Mouse (Mus musculus) left cerebral cortex, postnatal 25 days (tissue): ENCODE results near the gene Stil. TPM values are rescaled to one million over a fixed set of nuclear protein-coding genes. Genes with fewer than 3 reads are reported as not detected.
"Not testable (repeated sequence)": the region's sequence is repeated elsewhere in the genome, so short reads cannot be mapped to it uniquely, and the experiment has no call there.

Source experiments
- DNase-seq, 2 experiments: peaks; one replicate each; pipeline ENCODE4 v3.0.0; 2022; ENCODE audit warnings: low spot score in 2 of 2, mixed read lengths in 1 of 2
- intact Hi-C: fragments of 180-260 bp; cut with DNase I; formaldehyde crosslinking; loops from one replicate; pipeline ENCODE4 v1.15.1; 2025
- total RNA-seq, 2 experiments: library from RNA; stranded (reverse); gene quantifications; 2 replicates each; pipeline ENCODE4 v1.2.3; 2021

Gene Stil
- total RNA-seq, result under 1 TPM; 0.41 to 0.60 TPM

- intact Hi-C loops, result loop anchor here (1.0 to 5.0 kb wide), 2 partner anchors 13 to 97 kb away; partner anchors contain the start of gene Cmpk1
- peak; percentile 94 to 99 for DNase-seq
Measured at GRCm38 (mm10) chr4:114999773-115000428, at the start of gene Stil. Stil (plus strand) TSS chr4:115000159.

- no peak for DNase-seq
Measured at GRCm38 (mm10) chr4:114953172-114953571, 46.8 kb upstream of the Stil start.

GRCm38 (mm10) chr4:114957403-114957802, 42.6 kb upstream of the Stil start:
- intact Hi-C loops, result no loop called here
- no peak for DNase-seq

More at GRCm38 (mm10) chr4:114953172-114953571, 46.8 kb upstream of the Stil start:
- intact Hi-C loops, result no loop called here

- intact Hi-C loops, result no loop called here
- peak in 1 of 2 experiments; percentile 23 for DNase-seq
Measured at GRCm38 (mm10) chr4:114958231-114958630, 41.7 kb upstream of the Stil start.

- DNase-seq, result no peak
- intact Hi-C loops, result no loop called here
Measured at GRCm38 (mm10) chr4:114958786-114959185, 41.2 kb upstream of the Stil start.

- no peak for DNase-seq
- intact Hi-C loops, result no loop called here
Measured at GRCm38 (mm10) chr4:114959533-114959932, 40.4 kb upstream of the Stil start.

GRCm38 (mm10) chr4:114960881-114961280, 39.1 kb upstream of the Stil start:
- intact Hi-C loops, result not testable (repeated sequence)

GRCm38 (mm10) chr4:114970736-114971135, 29.2 kb upstream of the Stil start:
- intact Hi-C loops, result no loop called here
- no peak for DNase-seq

More at GRCm38 (mm10) chr4:114960881-114961280, 39.1 kb upstream of the Stil start:
- DNase-seq, result not testable (repeated sequence)

- DNase-seq, result no peak
- intact Hi-C loops, result no loop called here
Measured at GRCm38 (mm10) chr4:114973229-114973740, 26.7 kb upstream of the Stil start.

GRCm38 (mm10) chr4:114982619-114983018, 17.3 kb upstream of the Stil start:
- DNase-seq, result no peak
- intact Hi-C loops, result no loop called here

- peak in 1 of 2 experiments; percentile 12 for DNase-seq
- intact Hi-C loops, result no loop called here
Measured at GRCm38 (mm10) chr4:114983020-114983419, 16.9 kb upstream of the Stil start.

GRCm38 (mm10) chr4:114986211-114986590, 13.8 kb upstream of the Stil start:
- intact Hi-C loops, result no loop called here
- peak in 1 of 2 experiments; percentile 4 for DNase-seq

GRCm38 (mm10) chr4:114986591-114987432, 13.1 kb upstream of the Stil start, which contains the start of gene Cmpk1:
Cmpk1 (minus strand) TSS chr4:114987241.
- peak; percentile 83 to 86 for DNase-seq
- intact Hi-C loops, result loop anchor here (1.0 kb wide), 1 partner anchor 12 kb away; no protein-coding TSS in a partner anchor

- intact Hi-C loops, result no loop called here
- DNase-seq, result no peak
Measured at GRCm38 (mm10) chr4:114994218-114994617, 5.7 kb upstream of the Stil start.

GRCm38 (mm10) chr4:114997051-114997450, 2.9 kb upstream of the Stil start:
- intact Hi-C loops, result loop anchor here (5.0 kb wide), 1 partner anchor 100 kb away; no protein-coding TSS in a partner anchor
- DNase-seq, result peak; percentile 11 to 33

- intact Hi-C loops, result loop anchor here (1.0 to 5.0 kb wide), 2 partner anchors 12 to 98 kb away; partner anchors contain the start of gene Cmpk1
- DNase-seq, result no peak
Measured at GRCm38 (mm10) chr4:114999445-114999772, 550 bp upstream of the Stil start.

- no peak for DNase-seq
- intact Hi-C loops, result no loop called here
Measured at GRCm38 (mm10) chr4:115000429-115000795, 453 bp downstream of the Stil start.

- DNase-seq, result no peak
- intact Hi-C loops, result no loop called here
Measured at GRCm38 (mm10) chr4:115014276-115014675, 14.3 kb downstream of the Stil start.

- peak in 1 of 2 experiments; percentile 62 for DNase-seq
- intact Hi-C loops, result no loop called here
Measured at GRCm38 (mm10) chr4:115019997-115020396, 20.0 kb downstream of the Stil start.

GRCm38 (mm10) chr4:115035043-115035442, 35.1 kb downstream of the Stil start:
- no peak for DNase-seq
- intact Hi-C loops, result no loop called here
